Mouse (Mus musculus): Measurements from ENCODE around the gene Rnasel. TPM values are rescaled to one million over a fixed set of nuclear protein-coding genes. Genes with fewer than 3 reads are reported as not detected.

The Rnasel gene
- total RNA-seq, 2 experiments from 2014 or later = 15.2 to 15.9 TPM

DNA sequence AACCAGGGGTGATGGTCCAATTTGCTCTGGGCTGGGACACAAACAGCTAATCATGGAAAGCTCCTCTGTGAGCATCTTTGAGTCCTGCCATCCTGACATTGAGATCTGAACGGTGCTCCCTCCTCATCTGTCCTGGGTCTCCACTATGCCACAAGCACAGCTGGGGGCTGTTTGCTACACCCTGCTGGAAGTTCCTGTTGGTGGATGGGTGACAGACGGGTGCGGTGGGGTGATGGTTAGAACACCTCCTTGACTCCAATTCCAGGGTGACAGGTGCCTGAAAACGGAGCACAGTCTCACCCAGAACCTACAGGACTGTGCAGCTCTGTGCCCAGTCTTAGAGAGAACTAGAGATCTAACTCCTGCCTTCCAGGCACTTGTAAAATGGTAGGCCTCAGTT, 14.4 kb upstream of the Rnasel start:
- DNase-seq (ENCODE audit: low spot score in 2 of 2) = no peak

DNA sequence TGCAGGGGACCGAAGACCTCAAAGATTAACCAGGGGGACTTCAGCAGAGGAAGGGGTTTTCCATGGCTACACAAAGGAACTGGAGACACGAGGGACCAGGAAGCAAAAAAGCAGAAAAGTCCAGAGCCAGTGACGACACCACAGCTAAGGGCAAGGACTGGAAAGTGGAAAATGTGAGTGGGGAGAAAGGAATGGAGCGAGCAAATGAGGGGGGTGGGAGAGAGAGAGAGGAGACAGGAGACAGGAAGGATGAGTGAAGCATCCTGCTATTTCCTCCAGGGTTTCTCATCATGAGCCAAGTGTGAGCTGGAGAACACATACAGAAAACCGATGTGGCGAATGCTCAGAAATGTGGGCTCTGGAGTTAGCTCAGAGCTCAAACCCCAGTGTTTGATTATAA, 13.1 kb upstream of the Rnasel start:
- no peak for DNase-seq (ENCODE audit: low spot score in 2 of 2)

DNA sequence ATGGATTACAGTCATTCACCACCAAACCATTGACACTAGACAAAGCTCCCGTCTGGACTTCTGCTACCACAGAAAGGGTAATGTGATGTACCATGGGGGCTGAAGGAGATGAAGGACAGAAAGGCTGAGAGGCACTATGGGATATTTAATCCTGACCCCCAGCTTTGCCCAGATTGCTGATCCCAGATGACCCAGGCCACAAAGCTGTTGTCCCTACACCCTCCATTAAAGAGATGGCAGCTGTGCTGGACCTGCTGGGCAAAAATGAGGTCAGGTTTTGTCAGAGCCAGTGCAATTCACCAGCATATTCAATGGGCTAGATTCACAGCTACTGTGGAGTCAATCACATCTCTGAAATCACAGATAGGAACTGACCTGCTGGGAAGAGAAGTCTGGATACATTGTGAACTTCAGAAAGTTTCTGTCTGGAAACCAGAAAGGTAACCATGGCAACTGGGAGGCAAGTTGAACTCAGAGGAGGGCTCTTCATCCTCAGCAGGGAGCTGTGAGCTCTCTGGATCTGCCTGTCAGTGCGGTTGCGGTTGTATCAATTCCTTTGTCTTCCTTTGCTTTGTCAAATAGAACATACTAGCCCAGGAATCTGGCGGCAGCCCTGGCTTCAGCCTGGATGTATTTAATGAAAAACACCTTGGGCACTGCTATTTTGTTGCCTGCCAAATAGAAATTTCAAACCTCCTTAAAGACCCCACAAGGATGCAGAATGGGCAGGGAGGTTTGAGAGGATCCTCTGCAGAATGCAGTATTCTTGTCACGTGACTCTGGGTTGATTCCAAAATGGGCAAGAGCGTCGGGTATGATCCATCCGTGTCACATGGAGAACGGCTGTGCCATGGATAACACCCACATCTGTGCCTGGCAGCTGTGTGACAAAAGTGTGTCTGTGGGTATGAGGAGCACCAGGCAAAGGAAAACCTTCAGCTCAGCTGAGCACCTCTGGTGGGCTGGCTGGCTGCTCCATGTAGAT, 11.8 kb upstream of the Rnasel start:
- no peak for DNase-seq (ENCODE audit: low spot score in 2 of 2)

DNA sequence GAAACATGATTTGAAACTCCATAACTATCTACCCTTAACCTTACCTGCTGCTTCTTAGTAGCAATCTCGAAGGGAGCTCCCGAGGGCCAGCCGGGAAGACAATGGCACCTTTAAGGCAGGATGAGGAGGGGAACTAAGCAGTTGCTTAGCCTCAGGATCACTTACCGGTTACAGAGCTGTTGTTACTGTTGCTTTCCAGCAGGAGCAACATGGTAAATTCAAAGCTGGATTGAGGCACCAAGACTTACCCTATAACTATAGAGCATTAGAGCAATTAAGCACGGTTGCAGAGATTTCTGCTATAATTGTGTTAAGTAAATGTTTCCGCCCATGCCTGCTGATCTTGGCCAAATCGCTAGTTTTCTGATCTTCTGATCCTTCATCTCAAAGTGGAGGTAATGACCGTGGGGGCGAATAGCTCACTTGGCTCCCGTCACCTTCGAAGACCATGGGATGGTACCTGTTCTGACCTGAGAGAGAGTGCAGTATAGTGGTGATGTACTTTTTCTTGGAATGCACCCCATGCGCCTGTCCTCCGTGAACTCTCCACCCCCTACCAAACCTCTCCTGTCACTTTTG, 9.7 kb upstream of the Rnasel start:
- DNase-seq (ENCODE audit: low spot score in 2 of 2) = no peak

DNA sequence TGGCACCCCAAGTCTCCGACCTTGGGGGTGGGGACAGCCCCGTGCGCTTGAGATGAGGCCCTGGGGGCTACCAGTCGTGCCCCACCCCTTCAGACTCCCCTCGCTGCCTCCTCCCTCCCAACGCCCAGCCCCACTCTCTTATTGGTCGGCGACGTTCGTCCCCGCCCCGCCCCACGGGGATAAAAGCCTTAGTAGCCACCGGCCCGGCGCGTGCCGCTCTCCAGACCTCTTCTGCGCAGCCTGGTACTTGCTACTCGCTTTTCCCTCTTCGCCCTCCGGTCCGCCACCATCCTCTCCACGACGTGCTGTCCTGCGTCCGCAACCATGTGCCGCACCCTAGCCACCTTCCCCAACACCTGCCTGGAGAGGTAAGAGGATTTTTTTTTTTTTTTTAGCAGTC, 9.1 kb upstream of the Rnasel start, which contains the start of gene Rgs16:
Gene Rgs16, plus strand, starts transcription at position 205 of the 400 bp plus-strand sequence.
- peak; percentile 81 to 90 for DNase-seq (ENCODE audit: low spot score in 2 of 2)

DNA sequence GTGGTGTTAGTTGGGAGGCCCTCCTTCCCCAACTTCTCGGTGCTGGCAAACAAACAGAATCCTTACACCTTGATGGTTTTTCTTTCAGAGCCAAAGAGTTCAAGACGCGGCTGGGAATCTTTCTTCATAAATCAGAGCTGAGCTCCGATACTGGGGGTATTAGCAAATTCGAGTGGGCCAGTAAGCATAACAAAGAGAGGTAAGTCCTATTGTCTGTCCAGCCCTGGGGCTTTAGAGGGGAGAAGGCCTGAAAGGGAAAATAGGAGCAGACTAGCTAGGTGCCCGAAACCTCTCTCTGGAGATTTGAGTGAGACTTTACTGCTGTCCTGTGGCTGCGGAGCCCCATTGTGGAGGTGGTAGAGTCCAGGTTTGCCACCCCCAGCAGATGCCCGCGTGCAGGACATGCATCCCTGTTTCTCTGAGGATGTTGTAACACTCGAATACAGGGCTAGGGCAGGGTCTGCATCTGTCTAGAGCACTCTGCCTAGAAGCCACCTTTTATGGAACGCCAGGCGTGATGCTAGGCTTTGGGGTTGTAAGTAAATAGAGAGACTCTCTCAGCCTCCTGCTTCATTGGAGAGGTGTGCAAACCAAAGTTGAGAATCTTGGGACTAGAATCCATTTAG, 8.3 kb upstream of the Rnasel start:
- DNase-seq (ENCODE audit: low spot score in 2 of 2) = no peak

DNA sequence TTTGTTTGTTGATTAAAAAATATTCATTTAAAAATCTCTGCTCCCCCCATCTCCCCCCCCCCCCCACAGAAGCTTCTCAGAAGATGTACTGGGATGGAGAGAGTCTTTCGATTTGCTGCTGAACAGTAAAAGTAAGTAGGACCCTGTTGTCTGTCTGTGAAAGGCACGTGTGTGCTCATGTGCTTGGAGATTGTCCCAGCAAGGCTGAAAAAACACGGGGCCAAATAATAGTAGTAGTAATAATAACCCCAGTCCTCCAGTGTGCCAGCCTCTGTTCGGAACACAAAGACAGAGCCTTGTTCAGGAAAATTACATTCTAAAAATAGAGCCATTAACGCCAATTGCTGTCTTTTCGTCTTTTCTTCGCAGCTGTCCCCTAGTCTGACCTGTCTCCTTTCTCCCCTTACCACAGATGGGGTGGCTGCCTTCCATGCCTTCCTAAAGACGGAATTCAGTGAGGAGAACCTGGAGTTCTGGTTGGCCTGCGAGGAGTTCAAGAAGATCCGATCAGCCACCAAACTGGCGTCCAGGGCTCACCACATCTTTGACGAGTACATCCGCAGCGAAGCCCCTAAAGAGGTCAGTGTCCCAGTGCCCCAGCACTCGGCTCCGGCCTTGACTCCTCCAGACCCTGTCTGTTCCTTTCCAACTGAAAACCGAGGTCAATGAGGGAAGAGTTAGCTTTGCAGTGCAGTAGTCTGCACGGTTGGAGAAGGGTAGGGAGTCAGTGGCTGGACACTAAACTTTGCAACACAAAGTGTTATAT, 7.5 kb upstream of the Rnasel start:
- DNase-seq (ENCODE audit: low spot score in 2 of 2) = no peak

DNA sequence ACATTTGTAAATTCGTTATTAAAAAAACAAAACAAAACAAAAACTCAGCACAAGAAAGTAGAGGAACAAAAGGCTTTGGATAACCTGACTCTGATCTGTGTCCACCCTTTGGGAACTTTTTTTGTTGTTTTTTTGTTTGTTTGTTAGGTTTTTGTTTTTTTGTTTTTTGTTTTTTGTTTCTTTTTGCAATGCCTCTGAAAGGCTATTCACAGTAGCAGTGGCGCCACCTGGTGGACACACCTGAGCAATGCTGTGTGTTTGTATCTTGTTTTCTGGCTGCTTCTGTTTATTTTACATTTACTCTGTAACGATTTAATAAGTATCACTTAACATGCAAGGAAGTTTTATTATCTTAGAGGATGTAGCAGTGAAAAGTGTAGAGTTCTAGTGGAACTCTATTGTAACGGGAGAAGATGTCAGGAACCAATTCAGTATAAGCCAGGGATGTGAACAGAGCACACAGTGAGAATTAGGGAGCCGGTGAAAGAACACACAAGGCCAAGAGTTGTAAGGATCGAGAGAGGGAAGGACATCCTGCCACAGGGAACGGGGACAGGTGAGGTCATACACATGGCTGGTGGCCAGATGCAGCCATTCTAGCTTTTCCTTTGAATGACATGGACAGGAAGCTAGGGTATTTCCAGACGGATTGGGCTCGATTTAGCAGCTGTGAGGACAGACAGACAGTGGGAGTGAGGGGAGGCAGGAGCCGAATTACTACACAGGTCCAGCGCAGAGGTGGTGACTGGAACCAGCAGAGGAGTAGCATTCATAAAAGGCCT, 6.7 kb upstream of the Rnasel start:
- peak; percentile 70 to 82 for DNase-seq (ENCODE audit: low spot score in 2 of 2)

DNA sequence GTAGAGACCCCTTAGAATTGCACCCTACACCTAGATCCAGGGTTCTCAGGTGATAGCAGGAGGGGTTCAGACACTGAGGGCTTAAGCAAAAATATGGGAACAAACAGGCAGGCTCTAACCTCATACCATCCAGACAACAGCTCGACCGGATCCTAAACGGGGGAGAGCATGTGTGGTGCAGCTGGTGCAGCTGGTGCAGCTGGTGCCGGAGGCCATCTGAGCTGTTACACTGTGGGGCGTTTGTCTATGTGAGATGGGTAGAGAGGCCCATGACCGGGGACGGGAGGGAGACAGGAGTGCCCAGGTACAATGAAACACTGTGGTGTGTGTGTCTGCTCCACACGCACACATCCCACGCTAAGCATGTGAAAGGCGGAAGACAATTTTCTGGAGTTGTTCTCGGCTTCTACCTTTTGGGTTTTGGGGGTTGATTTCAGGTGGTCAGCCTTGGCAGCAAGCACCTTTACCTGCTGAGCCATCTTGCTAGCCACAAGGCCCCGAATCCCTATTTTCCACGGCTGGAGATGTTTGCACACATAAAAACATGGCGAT, 3.0 kb upstream of the Rnasel start:
- DNase-seq (ENCODE audit: low spot score in 2 of 2) = no peak

DNA sequence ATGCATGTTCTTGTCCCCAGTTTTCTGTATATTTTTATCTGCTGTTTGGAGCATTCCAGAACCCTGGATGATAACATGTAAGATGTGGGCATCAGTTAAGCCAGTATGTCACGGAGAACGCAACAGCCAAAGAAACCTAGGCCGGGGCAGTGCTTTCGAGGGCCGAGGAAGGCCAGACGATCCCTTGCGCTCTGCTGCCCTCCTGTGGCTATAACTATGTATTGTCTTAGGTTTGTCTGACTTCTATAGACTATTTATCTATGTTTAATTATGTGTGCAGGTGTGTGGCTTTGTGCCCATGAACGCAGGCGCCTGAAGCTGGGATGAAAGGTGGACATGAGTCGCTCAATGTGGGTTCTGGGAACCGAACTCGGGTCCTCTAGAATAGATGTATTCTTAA, 2.5 kb upstream of the Rnasel start:
- peak; percentile 59 to 75 for DNase-seq (ENCODE audit: low spot score in 2 of 2)

DNA sequence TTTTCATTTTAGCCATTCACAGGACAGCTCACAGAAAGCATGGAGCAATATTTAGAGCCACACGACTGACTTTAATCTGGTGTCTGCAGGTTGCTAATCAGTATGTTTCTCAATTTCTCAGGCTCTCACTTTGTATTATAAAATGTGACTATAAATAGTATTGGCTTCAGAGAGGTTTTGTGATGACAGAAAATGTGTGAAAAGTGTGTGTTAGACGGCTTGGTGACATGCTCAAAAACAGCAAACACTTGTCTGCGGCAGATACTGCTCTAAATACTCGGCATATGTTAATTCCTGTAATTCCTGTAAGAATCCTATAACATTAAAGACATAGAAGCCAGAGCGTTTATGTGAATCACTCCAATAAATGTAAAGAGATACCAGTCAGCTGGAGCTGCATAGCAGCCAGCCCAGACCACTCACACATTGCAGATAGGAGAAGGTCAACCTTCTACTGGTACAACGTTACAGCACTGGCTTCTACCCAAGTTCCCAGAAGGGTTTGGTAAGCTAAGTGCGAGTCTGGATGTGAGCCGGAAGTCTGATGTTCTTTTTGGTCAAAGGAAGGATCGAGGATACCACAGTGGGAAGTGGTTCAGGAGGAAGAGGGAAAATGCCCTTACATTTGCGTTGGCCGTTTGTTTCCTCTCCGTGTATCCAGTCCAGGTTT, 1.2 kb upstream of the Rnasel start:
- no peak for DNase-seq (ENCODE audit: low spot score in 2 of 2)

DNA sequence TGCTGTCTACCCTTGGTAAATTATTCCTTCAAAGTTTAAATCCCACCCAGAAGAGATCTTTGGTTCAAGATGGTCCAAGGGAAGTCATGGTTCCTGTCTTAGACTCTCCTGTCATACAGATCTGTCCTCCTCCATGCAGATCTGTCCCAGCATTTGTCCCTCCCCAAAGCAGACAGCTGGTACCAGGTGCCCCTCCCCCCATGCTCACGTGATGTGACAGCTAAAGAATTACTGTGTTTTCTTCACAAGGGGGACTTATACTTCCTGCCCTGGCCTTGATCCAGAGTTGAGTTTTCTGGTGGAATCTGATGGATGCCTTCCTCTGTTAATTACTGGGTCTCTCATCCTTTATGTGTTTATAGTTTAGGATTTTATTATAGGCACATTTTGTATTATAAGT, 677 bp upstream of the Rnasel start:
- DNase-seq (ENCODE audit: low spot score in 2 of 2) = peak in 1 of 2 experiments; percentile 69

DNA sequence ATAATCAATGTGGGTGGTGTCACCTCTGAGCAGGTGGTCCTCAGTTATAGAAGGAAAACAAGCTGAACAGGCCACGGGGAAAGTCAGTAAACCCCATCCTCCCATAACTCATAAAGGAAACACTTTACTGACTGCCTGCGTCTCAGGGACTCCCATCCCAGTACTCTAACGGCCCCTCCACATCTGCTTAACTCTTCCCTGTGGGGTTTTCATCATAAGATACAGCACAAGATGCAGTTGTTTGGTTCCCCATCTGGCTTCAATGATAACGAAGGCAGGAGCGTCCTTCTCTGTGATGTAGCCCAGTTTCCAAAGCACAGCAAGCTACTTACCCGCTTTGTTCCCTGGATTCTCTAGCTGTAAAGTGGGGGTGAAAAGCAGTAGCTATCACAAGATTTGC, 828 bp downstream of the Rnasel start:
- no peak for DNase-seq (ENCODE audit: low spot score in 2 of 2)

DNA sequence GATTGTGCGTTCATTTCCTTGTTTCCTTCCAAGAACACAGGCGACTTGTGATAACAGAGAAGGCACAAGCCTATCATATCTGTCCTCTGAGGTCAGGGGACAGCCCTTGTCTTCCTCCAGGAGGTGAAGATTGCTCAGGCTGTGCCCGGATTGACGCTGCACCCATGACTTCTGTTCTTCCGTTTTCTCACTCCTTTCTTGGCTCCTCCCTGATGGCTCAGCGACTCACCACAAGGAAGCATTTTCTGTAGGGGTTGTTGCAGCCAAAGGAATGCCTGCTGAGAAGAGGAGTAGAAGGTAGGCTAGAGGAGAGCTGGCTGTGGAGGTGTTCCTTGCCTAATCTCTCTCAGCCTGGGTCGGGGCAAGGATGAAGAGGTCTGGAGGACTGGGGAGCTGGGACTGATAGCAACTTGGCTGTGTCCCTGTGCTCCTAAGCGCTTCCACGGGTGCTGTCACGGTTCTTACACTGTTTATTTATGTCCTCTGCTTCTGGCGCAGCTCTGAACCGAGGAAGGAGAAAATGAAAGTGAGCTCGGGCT, 2.6 kb downstream of the Rnasel start:
- no peak for DNase-seq (ENCODE audit: low spot score in 2 of 2)

DNA sequence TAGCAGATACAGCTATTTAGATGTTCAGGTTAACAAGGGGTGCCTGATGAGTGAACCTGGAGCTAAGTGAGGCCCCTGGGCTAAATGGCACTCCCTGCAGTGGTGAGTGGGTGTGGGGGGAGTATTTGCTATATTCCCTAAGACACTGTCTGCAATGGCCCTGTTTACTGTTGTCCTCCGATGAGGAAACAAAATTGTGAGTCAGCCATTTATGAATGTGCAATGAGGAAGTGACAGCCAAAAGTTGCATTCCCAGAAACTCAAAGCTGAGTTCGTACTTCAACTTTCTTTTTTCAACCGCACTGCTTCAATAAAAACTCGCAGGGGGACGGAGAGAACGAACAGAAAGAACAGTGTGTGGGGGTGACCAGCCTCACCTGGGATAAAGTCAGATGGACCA, 3.3 kb downstream of the Rnasel start:
- DNase-seq (ENCODE audit: low spot score in 2 of 2) = no peak

DNA sequence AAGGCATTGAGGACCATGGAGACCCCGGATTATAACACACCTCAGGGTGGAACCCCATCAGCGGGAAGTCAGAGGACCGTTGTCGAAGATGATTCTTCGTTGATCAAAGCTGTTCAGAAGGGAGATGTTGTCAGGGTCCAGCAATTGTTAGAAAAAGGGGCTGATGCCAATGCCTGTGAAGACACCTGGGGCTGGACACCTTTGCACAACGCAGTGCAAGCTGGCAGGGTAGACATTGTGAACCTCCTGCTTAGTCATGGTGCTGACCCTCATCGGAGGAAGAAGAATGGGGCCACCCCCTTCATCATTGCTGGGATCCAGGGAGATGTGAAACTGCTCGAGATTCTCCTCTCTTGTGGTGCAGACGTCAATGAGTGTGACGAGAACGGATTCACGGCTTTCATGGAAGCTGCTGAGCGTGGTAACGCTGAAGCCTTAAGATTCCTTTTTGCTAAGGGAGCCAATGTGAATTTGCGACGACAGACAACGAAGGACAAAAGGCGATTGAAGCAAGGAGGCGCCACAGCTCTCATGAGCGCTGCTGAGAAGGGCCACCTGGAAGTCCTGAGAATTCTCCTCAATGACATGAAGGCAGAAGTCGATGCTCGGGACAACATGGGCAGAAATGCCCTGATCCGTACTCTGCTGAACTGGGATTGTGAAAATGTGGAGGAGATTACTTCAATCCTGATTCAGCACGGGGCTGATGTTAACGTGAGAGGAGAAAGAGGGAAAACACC, 4.7 kb downstream of the Rnasel start:
- no peak for DNase-seq (ENCODE audit: low spot score in 2 of 2)

DNA sequence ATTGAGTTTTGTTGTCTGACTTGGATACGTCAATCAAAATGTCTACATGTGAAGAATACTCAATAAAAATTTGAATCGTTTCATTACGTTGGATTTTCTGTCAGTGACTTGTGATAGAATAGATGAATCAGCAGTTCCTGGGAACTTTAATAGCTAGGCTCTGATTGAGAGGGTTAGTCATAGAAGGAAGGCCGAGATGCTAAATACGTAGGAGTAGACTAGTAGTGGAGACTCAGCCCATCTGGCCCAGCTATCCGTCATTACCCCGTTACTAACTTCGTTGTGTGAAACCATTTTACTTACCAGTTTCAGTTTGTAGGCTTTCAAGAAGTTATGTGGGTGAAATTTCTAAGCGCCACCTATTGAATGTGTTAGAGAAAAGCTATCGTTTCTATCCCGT, 14.9 kb downstream of the Rnasel start:
- DNase-seq (ENCODE audit: low spot score in 2 of 2) = no peak

DNA sequence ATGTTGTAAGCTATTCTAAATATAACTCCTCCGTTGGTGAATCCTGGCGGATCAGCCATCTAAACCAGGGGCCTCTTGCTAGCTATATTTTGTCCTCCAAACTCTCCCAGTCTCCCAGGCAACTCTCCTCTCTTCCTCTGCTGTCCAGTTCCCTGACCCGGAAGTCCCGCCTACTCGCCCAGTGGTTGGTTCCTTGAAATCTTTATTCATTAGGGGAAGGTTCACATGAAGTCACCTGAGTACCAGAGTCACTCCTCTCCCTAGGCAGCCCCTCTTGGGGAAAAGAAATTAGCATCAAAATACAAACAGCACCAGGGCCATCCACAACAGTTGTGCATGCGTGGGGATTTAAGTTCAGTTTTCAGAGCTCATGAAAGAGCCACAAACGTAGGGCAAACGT, 17.1 kb downstream of the Rnasel start:
- no peak for DNase-seq (ENCODE audit: low spot score in 2 of 2)

DNA sequence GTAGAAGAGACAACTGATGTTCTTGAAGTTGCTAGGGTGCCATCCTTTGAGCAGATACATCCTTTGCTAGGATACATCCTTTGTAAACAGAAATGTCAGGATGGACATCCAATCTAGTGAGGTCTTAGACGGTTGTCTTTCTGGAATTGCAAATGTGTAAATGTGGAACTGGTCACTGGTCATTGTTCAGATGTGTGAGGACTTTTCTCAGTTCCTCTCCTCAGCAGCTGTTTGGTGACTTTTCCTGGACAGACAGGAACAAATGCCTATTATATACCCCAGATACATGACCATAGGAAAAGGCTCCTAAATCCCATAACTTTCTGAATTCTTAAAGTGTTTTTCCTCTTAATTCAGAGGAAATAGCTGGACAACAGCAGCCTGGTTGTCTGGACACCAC, 18.1 kb downstream of the Rnasel start:
- DNase-seq (ENCODE audit: low spot score in 2 of 2) = no peak
